Mouse (Mus musculus): ENCODE data around the gene Dapk3. TPM values are rescaled to one million over a fixed set of nuclear protein-coding genes. Genes with fewer than 3 reads are reported as not detected.

Gene Dapk3
- polyA plus RNA-seq, 1 experiment from 2014 or later, result 67.7 TPM

DNA sequence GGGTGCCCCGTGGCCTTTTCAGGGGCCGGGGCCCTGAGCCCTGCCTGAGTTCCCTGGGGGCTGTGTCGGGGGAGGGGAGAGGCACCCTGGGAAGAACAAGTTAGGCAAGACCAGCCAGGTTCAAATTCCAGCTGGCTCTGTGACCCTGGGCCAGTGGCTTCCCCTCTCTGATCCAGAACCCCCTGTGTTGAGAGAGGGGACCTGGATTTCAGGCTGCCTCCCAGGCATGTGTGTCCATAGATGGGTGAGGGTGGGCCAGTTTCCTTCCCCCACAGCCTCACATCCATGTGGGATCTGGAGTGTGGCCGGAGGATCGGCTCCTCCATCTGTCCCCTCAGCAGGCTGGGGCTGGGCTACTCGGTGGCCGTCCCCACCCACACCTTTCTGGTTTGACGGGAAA is 42.8 kb upstream of the Dapk3 start:
- Histone ChIP-seq H3K4me1 (peaks cover 69% of the 10 kb centered on the region), H3K27ac (replicated peaks) (peak overlapping the region; percentile 91), H3K4me3 (replicated peaks) (peak overlapping the region; percentile 92), H3K4me2 (replicated peaks) (peak overlapping the region; percentile 71), H3K27me3 (peaks cover 4% of the 10 kb centered on the region; the same call in 1 of the 2 replicates), H3K9me3 (replicated peaks) (no peaks in the 10 kb centered on the region), H3K36me3 (peaks cover 18% of the 10 kb centered on the region), H3K9ac (0 out of 2 replicates have a peak overlapping the region, but pooled peaks have one; percentile 21)
- WGBS, result 39% methylated on average over 8 of the region's 8 CpGs
- ATAC-seq (ENCODE audit: insufficient number of reproducible peaks, low FRiP score, low TSS enrichment, low read depth), result no peak

DNA sequence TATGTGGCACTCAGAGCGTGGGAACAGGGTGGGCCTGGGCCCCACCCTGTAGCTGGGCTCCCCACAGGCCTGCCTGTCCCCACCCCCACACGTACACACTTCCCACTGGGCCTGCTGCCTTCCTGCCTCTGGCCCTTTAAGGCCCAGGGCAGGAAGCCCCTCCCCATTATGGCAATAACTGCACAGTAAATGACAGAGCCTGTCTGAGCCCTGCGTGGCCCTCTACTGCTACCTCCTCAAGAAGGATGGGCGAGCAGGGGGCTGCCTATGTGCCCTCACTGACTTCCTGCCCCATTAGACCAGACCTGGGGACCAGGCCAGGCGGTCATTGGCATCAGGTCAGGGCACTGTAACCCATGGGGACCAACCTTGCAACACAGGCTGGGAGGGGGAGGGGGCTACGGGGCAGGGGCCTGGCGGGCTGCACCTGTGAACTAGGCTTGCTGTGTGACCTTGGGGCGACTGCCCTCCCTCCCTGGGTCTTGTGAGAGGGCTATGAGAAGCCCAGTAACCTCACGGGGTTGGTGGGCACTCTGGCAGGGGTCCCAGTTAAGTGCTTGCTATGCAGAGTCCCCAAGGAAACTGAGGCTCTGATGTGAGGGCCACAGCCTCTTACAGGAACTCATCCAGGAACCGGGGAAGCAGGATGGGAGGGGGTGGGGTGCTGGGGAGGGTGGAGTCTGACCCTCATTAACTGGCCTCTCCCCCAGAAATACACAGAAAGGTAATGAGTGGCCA is 41.9 kb upstream of the Dapk3 start:
- H3K9ac ChIP-seq, result no peak overlapping the region; the same call in none of the 2 replicates
- WGBS, result 58% methylated on average over 10 of the region's 10 CpGs
- H3K36me3 ChIP-seq, result peaks cover 26% of the 10 kb centered on the region
- H3K27ac ChIP-seq (replicated peaks), result peak overlapping the region; percentile 91
- no peaks in the 10 kb centered on the region for H3K27me3 ChIP-seq
- no peak for ATAC-seq (ENCODE audit: insufficient number of reproducible peaks, low FRiP score, low TSS enrichment, low read depth)
- H3K4me3 ChIP-seq (replicated peaks), result peak overlapping the region; percentile 92
- no peaks in the 10 kb centered on the region for H3K9me3 ChIP-seq (replicated peaks)
- peaks cover 69% of the 10 kb centered on the region for H3K4me1 ChIP-seq
- H3K4me2 ChIP-seq (replicated peaks), result peak overlapping the region; percentile 71

DNA sequence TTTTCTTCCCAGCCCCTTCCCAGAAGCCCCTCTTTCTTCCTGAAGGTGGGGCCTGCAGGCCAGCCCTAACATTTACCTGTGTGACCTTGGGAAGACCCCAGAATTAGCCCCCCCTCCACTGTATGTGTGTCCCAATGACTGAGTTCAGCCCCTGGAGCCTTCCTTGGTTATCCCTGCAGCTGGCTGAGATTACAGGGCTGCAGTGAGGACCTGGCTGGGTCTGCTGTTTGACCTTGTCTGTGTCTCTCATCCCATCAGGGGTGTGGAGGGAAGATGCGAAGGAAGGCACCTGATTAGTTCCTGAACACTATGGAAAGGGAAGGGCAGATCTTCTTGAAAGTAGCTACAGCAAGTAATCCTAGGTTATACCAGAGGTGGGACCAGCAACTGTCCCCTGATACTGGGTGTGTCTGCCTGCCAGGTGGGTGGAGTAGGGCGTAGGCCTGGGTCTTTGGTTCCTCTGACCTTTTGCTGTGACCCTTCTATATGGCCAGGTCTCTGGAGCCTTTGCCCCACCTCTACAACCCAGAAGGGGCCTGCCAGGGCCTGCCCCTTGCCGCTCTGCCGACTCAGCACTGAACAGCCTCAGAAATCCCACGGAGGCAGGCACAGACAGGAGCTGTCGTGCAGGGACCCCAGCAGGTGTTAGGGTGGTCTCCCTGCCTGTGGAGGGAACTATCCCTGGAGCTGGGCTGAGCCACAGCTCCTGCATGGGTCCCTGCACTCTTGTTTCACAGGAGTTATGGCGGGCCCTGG is 41.2 kb upstream of the Dapk3 start:
- 70% methylated on average over 7 of the region's 7 CpGs for WGBS
- ATAC-seq (ENCODE audit: insufficient number of reproducible peaks, low FRiP score, low TSS enrichment, low read depth), result no peak
- peaks cover 75% of the 10 kb centered on the region for H3K4me1 ChIP-seq
- peak overlapping the region; percentile 91 for H3K27ac ChIP-seq (replicated peaks)
- H3K4me2 ChIP-seq (replicated peaks), result peak overlapping the region; percentile 71
- peaks cover 33% of the 10 kb centered on the region for H3K36me3 ChIP-seq
- 0 out of 2 replicates have a peak overlapping the region, but pooled peaks have one; percentile 5 for H3K4me3 ChIP-seq (replicated peaks)
- H3K27me3 ChIP-seq, result no peaks in the 10 kb centered on the region
- H3K9ac ChIP-seq, result peak overlapping the region; percentile 6; the same call in 1 of the 2 replicates
- H3K9me3 ChIP-seq (replicated peaks), result no peaks in the 10 kb centered on the region

DNA sequence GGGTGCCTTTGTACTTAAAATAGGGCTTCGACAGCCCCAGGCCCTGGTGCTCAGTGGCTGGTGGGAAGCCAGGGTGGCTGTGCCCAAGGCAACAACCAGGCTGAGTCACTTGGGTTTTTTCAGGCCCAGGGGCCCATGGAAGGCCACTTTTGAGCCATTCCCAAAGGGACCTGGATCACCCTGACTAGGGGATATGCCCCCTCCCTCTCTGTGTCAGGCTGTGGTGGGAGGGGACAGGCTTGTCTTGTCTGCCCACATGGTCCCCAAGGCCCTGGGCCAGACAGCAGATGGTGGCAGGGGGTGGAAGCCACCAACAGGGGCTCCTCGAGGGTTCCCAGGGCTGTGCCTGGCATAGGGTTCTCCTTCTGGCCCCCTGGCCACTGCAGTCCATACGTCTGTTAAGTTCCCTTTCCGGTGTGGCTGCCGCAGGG is 40.2 kb upstream of the Dapk3 start:
- 52% methylated on average over 5 of the region's 5 CpGs for WGBS
- no peak overlapping the region for H3K9ac ChIP-seq
- no peaks in the 10 kb centered on the region for H3K9me3 ChIP-seq (replicated peaks)
- peaks cover 43% of the 10 kb centered on the region for H3K36me3 ChIP-seq
- ATAC-seq (ENCODE audit: insufficient number of reproducible peaks, low FRiP score, low TSS enrichment, low read depth), result no peak
- H3K4me1 ChIP-seq, result peaks cover 75% of the 10 kb centered on the region
- no peak overlapping the region for H3K4me3 ChIP-seq (replicated peaks)
- 0 out of 2 replicates have a peak overlapping the region, but pooled peaks have one; percentile 4 for H3K4me2 ChIP-seq (replicated peaks)
- H3K27ac ChIP-seq (replicated peaks), result peak overlapping the region; percentile 58
- no peaks in the 10 kb centered on the region for H3K27me3 ChIP-seq

DNA sequence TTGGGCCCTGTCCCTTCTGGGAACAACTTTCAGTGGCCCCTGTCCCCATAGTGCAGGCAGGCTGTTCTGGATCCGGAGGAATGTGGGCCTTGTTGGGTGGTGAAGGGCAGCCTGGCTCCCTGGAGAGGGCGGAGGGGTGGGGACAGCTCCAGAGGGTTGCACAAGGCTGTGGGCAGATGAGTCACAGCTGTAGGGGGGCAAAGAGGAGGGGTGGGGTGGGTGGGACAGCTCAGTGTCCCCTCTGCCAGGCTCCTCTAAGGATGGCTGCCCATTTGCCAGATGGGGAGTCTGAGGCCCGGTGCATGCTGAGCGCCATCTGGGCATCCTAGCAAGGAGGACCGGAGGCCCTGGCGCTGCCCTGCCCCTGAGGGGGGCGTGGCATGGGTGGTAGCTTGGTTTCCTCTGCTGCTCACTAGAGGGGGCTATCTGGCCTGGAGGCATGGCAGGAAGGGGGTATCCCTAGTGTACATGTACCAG is 39.6 kb upstream of the Dapk3 start:
- Histone ChIP-seq H3K4me3 (replicated peaks) (no peak overlapping the region), H3K9me3 (replicated peaks) (no peaks in the 10 kb centered on the region), H3K4me1 (peaks cover 75% of the 10 kb centered on the region), H3K4me2 (replicated peaks) (no peak overlapping the region), H3K36me3 (peaks cover 49% of the 10 kb centered on the region), H3K27ac (replicated peaks) (peak overlapping the region; percentile 58), H3K27me3 (no peaks in the 10 kb centered on the region), H3K9ac (no peak overlapping the region)
- no peak for ATAC-seq (ENCODE audit: insufficient number of reproducible peaks, low FRiP score, low TSS enrichment, low read depth)
- 92% methylated on average over 7 of the region's 7 CpGs for WGBS

DNA sequence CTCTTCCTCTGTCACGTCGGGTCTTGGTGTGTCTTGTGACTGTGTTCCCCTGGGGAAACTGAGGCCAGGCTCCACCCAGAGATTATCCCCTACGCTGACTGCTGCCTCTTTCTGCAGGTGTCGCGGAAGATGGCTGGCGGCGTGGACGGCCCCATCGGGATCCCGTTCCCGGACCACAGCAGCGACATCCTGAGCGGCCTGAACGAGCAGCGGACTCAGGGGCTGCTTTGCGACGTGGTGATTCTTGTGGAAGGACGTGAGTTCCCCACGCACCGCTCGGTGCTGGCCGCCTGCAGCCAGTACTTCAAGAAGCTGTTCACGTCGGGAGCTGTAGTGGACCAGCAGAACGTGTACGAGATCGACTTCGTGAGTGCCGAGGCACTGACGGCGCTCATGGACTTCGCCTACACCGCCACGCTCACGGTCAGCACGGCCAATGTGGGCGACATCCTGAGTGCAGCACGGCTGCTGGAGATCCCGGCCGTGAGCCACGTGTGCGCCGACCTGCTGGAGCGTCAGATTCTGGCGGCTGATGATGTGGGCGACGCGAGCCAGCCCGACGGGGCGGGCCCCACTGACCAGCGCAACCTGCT is 38.9 kb upstream of the Dapk3 start:
- no peaks in the 10 kb centered on the region for H3K9me3 ChIP-seq (replicated peaks)
- no peak overlapping the region for H3K27ac ChIP-seq (replicated peaks)
- 95% methylated on average over 52 of the region's 52 CpGs for WGBS
- H3K4me1 ChIP-seq, result peaks cover 68% of the 10 kb centered on the region
- no peak overlapping the region for H3K4me3 ChIP-seq (replicated peaks)
- H3K27me3 ChIP-seq, result no peaks in the 10 kb centered on the region
- H3K36me3 ChIP-seq, result peaks cover 56% of the 10 kb centered on the region
- no peak overlapping the region for H3K9ac ChIP-seq
- no peak for ATAC-seq (ENCODE audit: insufficient number of reproducible peaks, low FRiP score, low TSS enrichment, low read depth)
- H3K4me2 ChIP-seq (replicated peaks), result no peak overlapping the region

DNA sequence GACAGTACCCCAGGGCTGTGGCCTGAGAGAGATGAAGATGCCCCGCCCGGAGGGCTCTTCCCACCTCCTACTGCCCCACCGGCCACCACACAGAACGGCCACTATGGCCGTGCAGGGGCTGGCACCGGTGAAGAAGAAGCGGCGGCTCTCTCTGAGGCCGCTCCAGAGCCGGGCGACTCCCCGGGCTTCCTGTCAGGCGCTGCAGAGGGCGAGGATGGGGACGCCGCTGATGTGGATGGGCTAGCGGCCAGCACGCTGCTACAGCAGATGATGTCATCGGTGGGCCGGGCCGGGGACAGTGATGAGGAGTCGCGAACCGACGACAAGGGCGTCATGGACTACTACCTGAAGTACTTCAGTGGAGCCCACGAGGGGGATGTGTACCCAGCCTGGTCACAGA is 38.1 kb upstream of the Dapk3 start:
- peaks cover 61% of the 10 kb centered on the region for H3K4me1 ChIP-seq
- no peak overlapping the region for H3K27ac ChIP-seq (replicated peaks)
- H3K9me3 ChIP-seq (replicated peaks), result no peaks in the 10 kb centered on the region
- H3K36me3 ChIP-seq, result peaks cover 64% of the 10 kb centered on the region
- no peak overlapping the region for H3K4me2 ChIP-seq (replicated peaks)
- WGBS, result 94% methylated on average over 27 of the region's 27 CpGs
- H3K9ac ChIP-seq, result no peak overlapping the region
- ATAC-seq (ENCODE audit: insufficient number of reproducible peaks, low FRiP score, low TSS enrichment, low read depth), result no peak
- no peak overlapping the region for H3K4me3 ChIP-seq (replicated peaks)
- no peaks in the 10 kb centered on the region for H3K27me3 ChIP-seq

DNA sequence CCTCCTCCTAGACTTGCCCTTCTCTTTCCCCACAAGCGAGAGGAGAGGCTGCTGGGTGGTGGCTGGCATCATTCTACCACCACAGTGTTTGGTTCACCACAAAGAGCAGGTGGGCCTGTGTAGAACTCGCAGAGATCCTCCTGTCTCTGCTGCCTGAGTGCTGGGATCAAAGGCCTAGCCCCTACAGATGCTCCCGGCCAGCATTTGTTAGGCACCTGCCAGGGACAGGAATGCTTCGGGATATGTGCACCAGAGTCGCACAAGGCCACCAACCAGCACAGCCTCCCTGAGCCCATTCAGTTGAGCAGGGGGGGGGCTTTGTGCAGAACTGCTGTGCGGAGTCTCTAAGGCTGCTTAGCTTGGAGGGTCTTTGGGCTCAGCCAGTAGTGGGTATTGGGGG is 37.5 kb upstream of the Dapk3 start:
- WGBS, result 93% methylated on average over 6 of the region's 6 CpGs
- peaks cover 70% of the 10 kb centered on the region for H3K36me3 ChIP-seq
- no peaks in the 10 kb centered on the region for H3K9me3 ChIP-seq (replicated peaks)
- H3K4me2 ChIP-seq (replicated peaks), result no peak overlapping the region
- no peak overlapping the region for H3K9ac ChIP-seq
- H3K27me3 ChIP-seq, result no peaks in the 10 kb centered on the region
- peaks cover 54% of the 10 kb centered on the region for H3K4me1 ChIP-seq
- ATAC-seq (ENCODE audit: insufficient number of reproducible peaks, low FRiP score, low TSS enrichment, low read depth), result no peak
- H3K27ac ChIP-seq (replicated peaks), result peak overlapping the region; percentile 60; the same call in 1 of the 2 replicates
- H3K4me3 ChIP-seq (replicated peaks), result no peak overlapping the region

DNA sequence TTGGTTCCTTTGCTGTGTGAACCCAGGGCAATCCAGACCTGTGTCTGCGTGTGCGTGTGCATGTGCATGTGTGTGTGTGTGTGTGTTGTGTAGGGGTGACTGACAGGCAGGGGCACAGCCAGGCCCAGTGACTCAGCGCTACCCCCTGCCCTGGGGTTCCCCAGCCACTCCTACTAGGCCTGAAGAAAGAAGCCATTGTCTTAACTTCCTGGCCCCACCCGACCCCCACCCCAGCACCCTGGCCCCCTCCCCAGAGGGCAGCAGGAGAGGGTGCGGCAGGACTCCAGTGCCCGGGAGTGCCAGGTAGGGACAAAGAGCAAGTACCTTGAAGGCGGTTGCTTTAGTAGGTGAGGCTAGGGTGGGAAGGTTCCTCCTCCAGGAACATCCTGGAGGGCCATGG is 37.0 kb upstream of the Dapk3 start:
- peaks cover 50% of the 10 kb centered on the region for H3K4me1 ChIP-seq
- H3K27me3 ChIP-seq, result no peaks in the 10 kb centered on the region
- H3K36me3 ChIP-seq, result peaks cover 72% of the 10 kb centered on the region
- no peak for ATAC-seq (ENCODE audit: insufficient number of reproducible peaks, low FRiP score, low TSS enrichment, low read depth)
- no peak overlapping the region for H3K9ac ChIP-seq
- H3K27ac ChIP-seq (replicated peaks), result peak overlapping the region; percentile 60
- 71% methylated on average over 7 of the region's 7 CpGs for WGBS
- H3K4me3 ChIP-seq (replicated peaks), result 0 out of 2 replicates have a peak overlapping the region, but pooled peaks have one; percentile 7
- no peak overlapping the region for H3K4me2 ChIP-seq (replicated peaks)
- H3K9me3 ChIP-seq (replicated peaks), result no peaks in the 10 kb centered on the region

DNA sequence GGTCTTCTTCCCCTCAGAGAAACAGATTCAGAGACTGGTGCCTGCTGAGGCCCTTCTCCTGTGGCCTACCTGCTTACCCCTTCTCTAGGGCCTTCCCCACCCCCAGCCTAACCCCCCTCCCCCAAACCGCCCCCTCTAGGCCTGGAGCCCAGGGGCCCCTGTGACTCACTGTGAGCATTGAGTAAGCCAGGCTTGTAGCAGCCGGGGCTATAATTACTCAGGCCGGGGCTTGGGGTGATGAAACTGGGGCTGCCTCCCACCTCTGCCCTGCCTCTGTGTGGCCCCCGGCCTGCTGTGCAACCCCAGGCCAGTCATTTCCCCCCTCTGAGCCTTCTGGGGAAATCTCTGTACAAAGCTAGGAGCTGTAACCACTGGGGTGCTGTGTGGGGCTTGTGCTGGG is 36.5 kb upstream of the Dapk3 start:
- Histone ChIP-seq H3K4me3 (replicated peaks) (no peak overlapping the region; the same call in 1 of the 2 replicates), H3K36me3 (peaks cover 72% of the 10 kb centered on the region), H3K27me3 (no peaks in the 10 kb centered on the region), H3K9ac (no peak overlapping the region), H3K4me1 (peaks cover 45% of the 10 kb centered on the region), H3K27ac (replicated peaks) (peak overlapping the region; percentile 60), H3K9me3 (replicated peaks) (no peaks in the 10 kb centered on the region), H3K4me2 (replicated peaks) (no peak overlapping the region)
- no peak for ATAC-seq (ENCODE audit: insufficient number of reproducible peaks, low FRiP score, low TSS enrichment, low read depth)
- WGBS, result 65% methylated on average over 4 of the region's 4 CpGs

DNA sequence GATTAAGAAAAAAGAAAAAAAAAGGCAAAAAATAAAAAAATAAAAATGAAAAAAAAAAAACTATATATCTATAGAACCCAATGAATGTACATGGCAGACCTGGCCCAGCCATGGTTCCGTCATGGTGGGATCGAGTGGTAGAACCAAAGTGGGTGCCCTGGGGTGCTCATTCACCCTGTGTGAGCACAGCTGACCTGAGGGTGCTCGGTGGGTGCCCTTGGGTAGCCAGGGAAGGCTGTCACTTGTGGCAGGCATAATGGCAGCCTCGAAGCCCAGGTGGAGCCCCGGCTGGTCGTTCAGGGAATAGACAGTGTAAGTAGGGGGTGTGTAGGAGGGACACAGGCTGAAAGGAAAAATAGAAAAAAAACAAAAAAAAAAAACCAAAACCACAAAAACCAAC is 31.5 kb upstream of the Dapk3 start:
- Histone ChIP-seq H3K36me3 (peaks cover 82% of the 10 kb centered on the region), H3K27me3 (no peaks in the 10 kb centered on the region), H3K9me3 (replicated peaks) (no peaks in the 10 kb centered on the region), H3K4me1 (peaks cover 13% of the 10 kb centered on the region), H3K9ac (no peak overlapping the region), H3K27ac (replicated peaks) (no peak overlapping the region), H3K4me2 (replicated peaks) (no peak overlapping the region), H3K4me3 (replicated peaks) (no peak overlapping the region)
- 71% methylated on average over 6 of the region's 6 CpGs for WGBS
- no peak for ATAC-seq (ENCODE audit: insufficient number of reproducible peaks, low FRiP score, low TSS enrichment, low read depth)

Data from embryonic facial prominence, embryonic 15.5 days (tissue).